Mouse (Mus musculus) intestine, postnatal 0 days (tissue): ENCODE data around the gene Cadps. TPM values are rescaled to one million over a fixed set of nuclear protein-coding genes. Genes with fewer than 3 reads are reported as not detected.
A peak's percentile ranks its signal among the peaks of the same experiment; 100 is the strongest.

ENCODE experiments used
- ATAC-seq: fragments of 200-750 bp; cut with Nextera tagmentation; 2 replicates; pipeline ENCODE4 v1.8.0; 2017; ENCODE audit warnings: mild to moderate bottlenecking, moderate TSS enrichment, moderate library complexity
- H3K27ac ChIP-seq: fragments of 300-500 bp; sonication (generic); 2 replicates; pipeline ENCODE4 v1.5.1; 2014; ENCODE audit warnings: mild to moderate bottlenecking, low read depth, low read length, moderate library complexity
- H3K27me3 ChIP-seq: fragments of 300-500 bp; sonication (generic); replicated peaks from 2 replicates; pipeline ENCODE4 v1.6.1; 2014; ENCODE audit warnings: low read length, mixed read lengths; ENCODE audit not compliant: control insufficient read depth, insufficient read depth
- H3K36me3 ChIP-seq: fragments of 300-500 bp; sonication (generic); 2 replicates; pipeline ENCODE4 v1.6.1; 2014; ENCODE audit warnings: mild to moderate bottlenecking, moderate library complexity; ENCODE audit not compliant: control insufficient read depth, insufficient read depth
- H3K4me1 ChIP-seq: fragments of 300-500 bp; sonication (generic); replicated peaks from 2 replicates; pipeline ENCODE4 v1.6.1; 2014; ENCODE audit warnings: antibody characterized with exemption, low read length, mixed read lengths; ENCODE audit not compliant: control insufficient read depth, insufficient read depth
- H3K4me2 ChIP-seq: fragments of 300-500 bp; sonication (generic); replicated peaks from 2 replicates; pipeline ENCODE4 v1.6.1; 2014; ENCODE audit warnings: low read depth, mild to moderate bottlenecking, moderate library complexity
- H3K4me3 ChIP-seq: fragments of 300-500 bp; sonication (generic); 2 replicates; pipeline ENCODE4 v1.5.1; 2014; ENCODE audit warnings: low read depth, low read length
- H3K9ac ChIP-seq: fragments of 300-500 bp; sonication (generic); 2 replicates; pipeline ENCODE4 v1.6.1; 2014; ENCODE audit warnings: mild to moderate bottlenecking, low read depth, low read length
- H3K9me3 ChIP-seq: fragments of 300-500 bp; sonication (generic); 2 replicates; pipeline ENCODE4 v1.6.1; 2016; ENCODE audit warnings: mixed run types; ENCODE audit not compliant: control insufficient read depth
- CTCF ChIP-seq: sonication (generic); IDR thresholded peaks from 2 replicates; pipeline ENCODE4 v1.5.1; 2016; ENCODE audit warnings: low read depth, mild to moderate bottlenecking, control low read depth, antibody characterized with exemption, moderate library complexity
- WGBS: fragments of 180-500 bp; shearing (Covaris S2); extraction: QIAGEN DNeasy Blood & Tissue Kit; methylation state at CpG from one replicate; pipeline ENCODE4 v1.1.7; 2014; 5-methylcytosine and 5-hydroxymethylcytosine counted together
- polyA plus RNA-seq: library from polyadenylated mRNA; unstranded; fragments of >200 nt; fragmentation: Nextera tagmentation; extraction: Ambion mirVana; gene quantifications from 2 replicates; pipeline ENCODE4 v1.2.1, GENCODE M21; 2015

Gene Cadps
- polyA plus RNA-seq, 1 experiment from 2014 or later = 0.96 TPM

DNA sequence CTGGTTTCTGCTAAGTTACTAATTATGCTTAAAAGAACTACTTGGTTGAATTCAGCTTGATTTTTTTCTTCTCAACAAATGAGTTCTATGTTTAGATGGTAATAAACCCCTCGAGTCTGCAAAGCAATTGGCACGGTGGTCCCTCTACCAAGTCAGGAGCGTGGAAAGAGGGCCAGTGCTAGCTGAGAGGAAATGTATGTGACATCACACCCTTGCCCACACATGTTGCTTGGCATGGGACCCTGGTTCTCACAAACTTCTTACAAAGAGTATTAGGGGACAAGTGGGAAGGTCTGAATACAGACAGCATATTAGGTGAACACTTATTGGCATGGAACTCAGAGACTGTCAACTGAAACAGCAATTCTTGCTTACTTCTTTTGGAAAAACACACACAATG lies 418.2 kb downstream of the Cadps start:
- no peaks in the 10 kb centered on the region for H3K9me3 ChIP-seq
- no peak overlapping the region for H3K9ac ChIP-seq
- WGBS = 74% methylated on average over 3 of the region's 3 CpGs
- no peaks in the 10 kb centered on the region for H3K27me3 ChIP-seq
- no peak overlapping the region for H3K27ac ChIP-seq
- ATAC-seq = no peak
- no peaks in the 10 kb centered on the region for H3K4me1 ChIP-seq
- TF ChIP-seq CTCF = no peak
- H3K4me3 ChIP-seq = no peak overlapping the region
- H3K4me2 ChIP-seq = no peak overlapping the region
- H3K36me3 ChIP-seq = no peaks in the 10 kb centered on the region

DNA sequence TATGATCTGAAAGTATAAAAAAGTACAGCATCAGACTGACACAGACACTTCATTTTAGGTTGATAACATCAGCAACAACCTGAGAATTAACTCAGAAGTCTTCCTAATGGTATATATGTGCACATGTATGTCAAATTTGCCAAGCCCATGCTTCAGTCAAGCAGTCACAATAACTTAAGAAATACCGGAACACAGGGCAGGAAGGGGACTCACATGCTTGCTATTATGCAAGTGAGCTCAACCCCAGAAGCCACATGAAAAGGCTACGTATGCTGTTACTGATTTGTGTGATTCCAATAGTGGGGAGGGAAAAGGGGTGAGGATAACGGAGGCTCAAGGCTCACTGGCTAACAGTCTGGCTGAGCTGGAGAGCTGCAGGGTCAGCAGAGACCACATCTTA lies 418.8 kb downstream of the Cadps start:
- no peak overlapping the region for H3K9ac ChIP-seq

DNA sequence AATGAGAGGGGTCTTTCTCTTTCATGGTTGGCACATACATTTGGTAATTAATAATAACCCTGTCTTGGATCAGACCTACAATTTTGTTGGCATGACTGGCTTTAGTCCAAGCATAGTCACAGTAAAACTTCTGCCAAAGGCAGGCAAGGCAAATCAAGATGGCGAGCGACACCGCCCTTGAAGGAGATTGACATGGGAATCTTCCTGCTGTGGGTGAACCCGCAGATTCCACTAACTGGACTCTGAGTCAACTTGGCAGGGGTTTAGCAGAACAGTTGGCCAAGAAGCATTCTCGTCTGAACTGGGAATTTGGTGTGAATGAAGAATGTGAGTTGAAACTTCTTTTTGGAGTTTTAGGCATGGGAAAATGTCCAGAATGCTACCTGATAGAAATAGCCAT lies 422.8 kb downstream of the Cadps start:
- Histone ChIP-seq H3K9ac (no peak overlapping the region), H3K27ac (no peak overlapping the region), H3K4me2 (no peak overlapping the region), H3K4me1 (no peaks in the 10 kb centered on the region), H3K4me3 (no peak overlapping the region), H3K36me3 (no peaks in the 10 kb centered on the region), H3K9me3 (no peaks in the 10 kb centered on the region), H3K27me3 (no peaks in the 10 kb centered on the region)
- ATAC-seq = no peak
- TF ChIP-seq CTCF = no peak
- 91% methylated on average over 5 of the region's 5 CpGs for WGBS

More for the DNA sequence above, 418.8 kb downstream of the Cadps start:
- no peak for TF ChIP-seq CTCF
- Histone ChIP-seq H3K9me3 (no peaks in the 10 kb centered on the region), H3K4me3 (no peak overlapping the region), H3K36me3 (no peaks in the 10 kb centered on the region), H3K4me2 (no peak overlapping the region), H3K4me1 (no peaks in the 10 kb centered on the region), H3K27me3 (no peaks in the 10 kb centered on the region), H3K27ac (no peak overlapping the region)
- no peak for ATAC-seq
- 78% methylated on average over 3 of the region's 3 CpGs for WGBS

DNA sequence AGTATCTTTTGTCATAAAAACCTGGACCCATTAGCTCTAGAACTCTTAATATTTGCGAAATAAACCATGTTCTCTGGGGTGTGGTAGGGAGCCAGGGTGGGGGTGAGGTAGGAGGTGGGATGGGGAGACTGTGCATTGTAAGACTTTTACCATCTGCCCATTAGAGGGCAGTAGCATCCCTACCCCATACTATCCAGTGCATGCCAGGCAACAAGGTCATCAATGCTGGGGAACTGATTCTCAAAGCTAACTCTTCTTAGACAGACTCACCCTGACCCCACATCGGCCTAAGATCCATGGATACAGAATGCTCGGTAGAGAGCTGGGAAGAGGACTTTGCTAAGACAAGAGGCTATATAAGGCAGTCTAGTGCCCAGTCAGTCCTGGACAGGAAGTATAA lies 425.3 kb downstream of the Cadps start:
- no peak for ATAC-seq
- Histone ChIP-seq H3K9ac (no peak overlapping the region), H3K4me3 (no peak overlapping the region), H3K4me1 (no peaks in the 10 kb centered on the region), H3K36me3 (no peaks in the 10 kb centered on the region), H3K27me3 (no peaks in the 10 kb centered on the region), H3K4me2 (no peak overlapping the region), H3K9me3 (no peaks in the 10 kb centered on the region), H3K27ac (no peak overlapping the region)
- 69% methylated on average over 3 of the region's 3 CpGs for WGBS
- peak; percentile 46 for TF ChIP-seq CTCF

DNA sequence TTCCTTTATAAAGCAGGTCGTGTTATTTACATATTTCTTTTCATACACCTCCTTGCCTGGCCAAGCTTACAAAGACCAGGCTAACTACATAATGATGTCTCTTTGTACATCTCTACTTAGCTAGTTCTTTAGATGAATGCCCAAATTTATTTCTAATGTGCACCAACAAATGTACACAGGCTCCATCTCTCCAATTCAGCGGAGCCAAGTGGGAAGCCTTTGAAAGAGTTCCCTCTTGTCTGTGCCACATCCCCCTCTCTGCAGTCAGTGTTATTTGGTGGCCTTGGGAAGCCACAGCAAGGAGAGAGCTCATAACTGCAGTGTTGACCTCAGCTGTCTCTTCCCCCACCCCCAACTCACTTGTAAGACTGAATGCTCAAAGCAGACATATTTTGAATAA lies 428.6 kb downstream of the Cadps start:
- no peaks in the 10 kb centered on the region for H3K36me3 ChIP-seq
- H3K27me3 ChIP-seq = no peaks in the 10 kb centered on the region
- H3K9ac ChIP-seq = no peak overlapping the region
- no peaks in the 10 kb centered on the region for H3K9me3 ChIP-seq
- H3K4me2 ChIP-seq = no peak overlapping the region
- WGBS = 55% methylated on average over 2 of the region's 2 CpGs
- no peak overlapping the region for H3K4me3 ChIP-seq
- no peak for TF ChIP-seq CTCF
- H3K27ac ChIP-seq = no peak overlapping the region
- ATAC-seq = no peak
- no peaks in the 10 kb centered on the region for H3K4me1 ChIP-seq

DNA sequence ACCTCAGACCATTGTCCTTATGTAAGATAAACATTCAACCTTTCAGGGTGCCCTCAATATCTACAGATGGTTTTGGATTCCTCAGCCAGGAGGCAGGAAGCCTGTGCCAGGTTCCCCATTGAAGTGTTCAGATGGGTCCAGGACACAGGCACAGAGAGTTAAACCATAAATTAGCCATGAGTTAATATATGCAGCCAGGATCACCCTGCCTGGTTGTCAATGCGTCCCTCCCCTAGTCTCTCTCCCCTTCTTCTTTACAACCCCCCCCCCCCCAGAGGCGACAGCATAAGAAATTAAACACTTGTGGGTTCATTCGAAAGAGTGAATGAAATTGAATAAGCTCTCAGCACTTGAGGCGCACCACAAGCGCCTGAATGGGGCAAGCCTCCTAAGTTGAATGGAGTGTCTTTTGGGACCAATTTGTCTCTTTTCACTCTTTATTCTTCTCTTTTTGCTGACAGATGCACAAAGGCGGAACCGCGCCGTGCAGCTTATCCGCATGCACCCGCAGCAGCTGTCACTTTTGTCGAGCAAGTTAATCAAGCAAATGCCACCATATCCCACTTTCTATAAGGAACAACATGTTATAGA lies 429.5 kb downstream of the Cadps start:
- Histone ChIP-seq H3K4me3 (no peak overlapping the region), H3K9me3 (no peaks in the 10 kb centered on the region), H3K9ac (no peak overlapping the region), H3K4me1 (no peaks in the 10 kb centered on the region), H3K27me3 (no peaks in the 10 kb centered on the region), H3K27ac (no peak overlapping the region), H3K36me3 (no peaks in the 10 kb centered on the region), H3K4me2 (no peak overlapping the region)
- no peak for ATAC-seq
- no peak for TF ChIP-seq CTCF
- 76% methylated on average over 12 of the region's 12 CpGs for WGBS

DNA sequence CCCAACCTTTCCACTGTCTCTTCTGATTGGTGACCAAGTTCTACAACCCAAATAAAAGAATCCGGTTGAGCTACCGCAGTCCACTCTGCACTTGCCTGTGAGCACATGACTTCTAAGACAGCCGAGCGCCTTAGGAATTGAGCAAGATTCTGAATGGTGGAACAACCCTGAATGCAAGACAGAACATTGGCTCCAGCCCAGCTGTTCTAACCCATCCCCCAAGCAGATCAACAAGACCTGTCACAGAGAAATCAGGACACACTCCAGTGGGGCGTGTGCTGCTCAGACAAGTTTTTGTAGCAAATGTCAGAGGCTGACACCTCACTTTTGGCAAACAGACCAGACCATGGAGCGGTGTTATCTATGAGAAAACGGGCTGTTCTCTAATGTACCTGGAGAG lies 431.7 kb downstream of the Cadps start:
- H3K27me3 ChIP-seq = no peaks in the 10 kb centered on the region
- no peaks in the 10 kb centered on the region for H3K9me3 ChIP-seq
- no peak overlapping the region for H3K4me2 ChIP-seq
- no peak overlapping the region for H3K9ac ChIP-seq
- no peak for TF ChIP-seq CTCF
- H3K4me3 ChIP-seq = no peak overlapping the region
- no peak for ATAC-seq
- no peaks in the 10 kb centered on the region for H3K4me1 ChIP-seq
- no peaks in the 10 kb centered on the region for H3K36me3 ChIP-seq
- WGBS = 76% methylated on average over 7 of the region's 7 CpGs
- H3K27ac ChIP-seq = no peak overlapping the region
